ENCODE assay signal across 9 mouse cellular contexts in genomic region chr1:160149291-160149906, GRCm38 (mm10). TPM values are rescaled to one million over a fixed set of nuclear protein-coding genes. Genes with fewer than 3 reads are reported as not detected.
A peak's percentile ranks its signal among the peaks of the same experiment; 100 is the strongest.
DNase-seq lines count a peak whose midpoint lies in the region; ATAC-seq and TF ChIP-seq lines count a peak whose summit lies in the region.
"Had no signal": no experiment of that assay in that cellular context is flagged by ENCODE, and none has a peak within 500 bp of the region (broad histone marks: within the 10 kb centered on the region; RNA-seq: fewer than 3 reads in every experiment).

No protein-coding gene starts in this region.

- no peak overlapping the region for H3K9ac ChIP-seq in embryonic facial prominence, embryonic 15.5 days
- H3K9ac ChIP-seq in hindbrain, postnatal 0 days (replicated peaks; ENCODE audit: low read length) = no peak overlapping the region; the same call in 1 of the 2 replicates
- H3K9ac ChIP-seq in midbrain, embryonic 11.5 days (ENCODE audit: low read length) = no peak overlapping the region

- peak overlapping the region; percentile 21; the same call in 1 of the 2 replicates for H3K4me2 ChIP-seq in embryonic facial prominence, embryonic 15.5 days (replicated peaks)
- H3K4me2 ChIP-seq in hindbrain, postnatal 0 days (ENCODE audit: low read depth, low read length) = no peak overlapping the region
- H3K4me2 ChIP-seq in midbrain, embryonic 11.5 days = no peak overlapping the region

- no peak for TF ChIP-seq CTCF in hindbrain, postnatal 0 days (IDR thresholded peaks at IDR 0.05; ENCODE audit: low read depth)

- peaks cover 4% of the 10 kb centered on the region; the same call in 1 of the 2 replicates for H3K27me3 ChIP-seq in embryonic facial prominence, embryonic 15.5 days
- H3K27me3 ChIP-seq in hindbrain, postnatal 0 days (ENCODE audit: insufficient read depth, low read length) = no peaks in the 10 kb centered on the region
- no peaks in the 10 kb centered on the region for H3K27me3 ChIP-seq in midbrain, embryonic 11.5 days (ENCODE audit: control insufficient read depth, insufficient read depth, low read length)

- ATAC-seq in embryonic facial prominence, embryonic 15.5 days (ENCODE audit: insufficient number of reproducible peaks, low FRiP score, low TSS enrichment, low read depth) = 0 out of 2 replicates have a peak, but pooled peaks have one; percentile 36
- ATAC-seq in hindbrain, postnatal 0 days = peak; percentile 91
- peak; percentile 78 for ATAC-seq in midbrain, embryonic 11.5 days (ENCODE audit: low FRiP score)

- no peaks in the 10 kb centered on the region for H3K9me3 ChIP-seq in embryonic facial prominence, embryonic 15.5 days (replicated peaks)
- H3K9me3 ChIP-seq in hindbrain, postnatal 0 days (ENCODE audit: low read length) = no peaks in the 10 kb centered on the region
- no peaks in the 10 kb centered on the region for H3K9me3 ChIP-seq in midbrain, embryonic 11.5 days (ENCODE audit: control insufficient read depth, low read length)

- WGBS in embryonic facial prominence, embryonic 15.5 days = 23% methylated on average over 11 of the region's 11 CpGs
- WGBS in hindbrain, postnatal 0 days = 40% methylated on average over 11 of the region's 11 CpGs
- WGBS in midbrain, embryonic 11.5 days = 73% methylated on average over 11 of the region's 11 CpGs

- no peaks in the 10 kb centered on the region for H3K36me3 ChIP-seq in embryonic facial prominence, embryonic 15.5 days
- H3K36me3 ChIP-seq in hindbrain, postnatal 0 days (ENCODE audit: insufficient read depth, low read length) = no peaks in the 10 kb centered on the region
- no peaks in the 10 kb centered on the region for H3K36me3 ChIP-seq in midbrain, embryonic 11.5 days (ENCODE audit: control insufficient read depth, insufficient read depth, low read length)

- peak; percentile 56 for DNase-seq in NIH3T3 (ENCODE audit: low read depth)
- DNase-seq in hindbrain, postnatal 0 days (ENCODE audit: low spot score) = peak; percentile 50
- DNase-seq in midbrain, embryonic 11.5 days (ENCODE audit: low spot score, missing footprints) = no peak
- DNase-seq in heart, postnatal 4 days = no peak
- DNase-seq in heart, postnatal 36 days = no peak
- no peak for DNase-seq in gastrocnemius, postnatal 36 days
- no peak for DNase-seq in adrenal gland, adult 18-20 months (ENCODE audit: low spot score in 2 of 2)
- DNase-seq: thymus, postnatal 36 days had no signal

- intact Hi-C loops in heart, postnatal 36 days (cut with DNase I) = no loop called here
- intact Hi-C loops in gastrocnemius, postnatal 36 days (cut with DNase I) = no loop called here

- no peak overlapping the region for H3K4me3 ChIP-seq in embryonic facial prominence, embryonic 15.5 days (replicated peaks)
- H3K4me3 ChIP-seq in hindbrain, postnatal 0 days (ENCODE audit: low read length) = no peak overlapping the region
- no peak overlapping the region for H3K4me3 ChIP-seq in midbrain, embryonic 11.5 days (ENCODE audit: low read depth, low read length)

- H3K27ac ChIP-seq in embryonic facial prominence, embryonic 15.5 days (replicated peaks) = peak overlapping the region; percentile 8
- peak overlapping the region; percentile 29; the same call in 1 of the 2 replicates for H3K27ac ChIP-seq in hindbrain, postnatal 0 days
- H3K27ac ChIP-seq in midbrain, embryonic 11.5 days (ENCODE audit: low read depth, low read length) = no peak overlapping the region; the same call in 1 of the 2 replicates

- peaks cover 21% of the 10 kb centered on the region for H3K4me1 ChIP-seq in embryonic facial prominence, embryonic 15.5 days
- no peaks in the 10 kb centered on the region for H3K4me1 ChIP-seq in hindbrain, postnatal 0 days (ENCODE audit: insufficient read depth, low read length)
- H3K4me1 ChIP-seq in midbrain, embryonic 11.5 days (ENCODE audit: control insufficient read depth, insufficient read depth, low read length) = no peaks in the 10 kb centered on the region

RNA-seq across cellular contexts. Expression of gene Tnn, which starts 4.0 kb away (rescaled TPM):
- 12.4 and 16.9 TPM in 2 replicates for polyA plus RNA-seq in embryonic facial prominence, embryonic 15.5 days (2015; fragmentation: Nextera tagmentation; extraction: Ambion mirVana)
- 0.84 and 1.0 TPM in 2 replicates for total RNA-seq in hindbrain, postnatal 0 days (2014; rRNA removed)
- 0.09 and 0.10 TPM in 2 replicates for polyA plus RNA-seq in hindbrain, postnatal 0 days (2015; fragmentation: Nextera tagmentation; extraction: Ambion mirVana)
- not detected in 2 replicates for polyA plus RNA-seq in midbrain, embryonic 11.5 days (2014; fragmentation: Nextera tagmentation; extraction: Ambion mirVana)
- total RNA-seq in heart, postnatal 4 days (2021) = under 1 TPM; 0.07 to 0.09 TPM
- total RNA-seq in heart, postnatal 36 days (2021) = not detected
- not detected for total RNA-seq in gastrocnemius, postnatal 36 days (2021)
- under 1 TPM; 0.29 to 0.30 TPM for total RNA-seq in adrenal gland, adult 18-20 months (2021)

RNA-seq across cellular contexts. Expression of gene Mrps14, which starts 45.6 kb away (rescaled TPM):
- polyA plus RNA-seq in embryonic facial prominence, embryonic 15.5 days (2015; fragmentation: Nextera tagmentation; extraction: Ambion mirVana) = 225 and 232 TPM in 2 replicates
- 7.3 and 16.9 TPM in 2 replicates for total RNA-seq in hindbrain, postnatal 0 days (2014; rRNA removed)
- 138 and 149 TPM in 2 replicates for polyA plus RNA-seq in hindbrain, postnatal 0 days (2015; fragmentation: Nextera tagmentation; extraction: Ambion mirVana)
- 254 and 258 TPM in 2 replicates for polyA plus RNA-seq in midbrain, embryonic 11.5 days (2014; fragmentation: Nextera tagmentation; extraction: Ambion mirVana)
- total RNA-seq in heart, postnatal 4 days (2021) = 10 to 100 TPM; 84.0 to 85.2 TPM
- 100 to 1,000 TPM in 1 of 2 experiments, 10 to 100 TPM in 1; 95.8 to 110 TPM for total RNA-seq in heart, postnatal 36 days (2021)
- 10 to 100 TPM; 70.9 to 75.9 TPM for total RNA-seq in gastrocnemius, postnatal 36 days (2021)
- total RNA-seq in adrenal gland, adult 18-20 months (2021) = 100 to 1,000 TPM; 101 TPM

Comparison
In these comparisons a context has a peak if more than half of its experiments do, and no peak if none do; other contexts are left out.
1. DNase-seq: peak in NIH3T3 (single experiment) and hindbrain, postnatal 0 days (single experiment); none in midbrain, embryonic 11.5 days (single experiment), heart, postnatal 4 days (single experiment), heart, postnatal 36 days (0 of 2), gastrocnemius, postnatal 36 days (0 of 2) and adrenal gland, adult 18-20 months (0 of 2).
2. ATAC-seq: peak in every context shown above with its lines; median percentile 91 in hindbrain, postnatal 0 days; 78 in midbrain, embryonic 11.5 days; 36 in embryonic facial prominence, embryonic 15.5 days.